Mouse (Mus musculus): ENCODE data around the gene Tmprss6. TPM values are rescaled to one million over a fixed set of nuclear protein-coding genes. Genes with fewer than 3 reads are reported as not detected.
A peak's percentile ranks its signal among the peaks of the same experiment; 100 is the strongest.

Tmprss6 gene
- polyA plus RNA-seq, 1 experiment: 0.39 TPM

GRCm38 (mm10) chr15:78470495-78471276 lies 2.3 kb upstream of the Tmprss6 start:
- H3K4me3 ChIP-seq (ENCODE audit: control insufficient read depth, insufficient read depth, low read length): no peak overlapping the region
- no peaks in the 10 kb centered on the region for H3K27me3 ChIP-seq (ENCODE audit: control insufficient read depth, insufficient read depth, low read length)
- H3K4me1 ChIP-seq (replicated peaks; ENCODE audit: control insufficient read depth, insufficient read depth, low read length): peaks cover 11% of the 10 kb centered on the region
- no peaks in the 10 kb centered on the region for H3K36me3 ChIP-seq (ENCODE audit: control insufficient read depth, insufficient read depth, low read length)
- WGBS: 94% methylated on average over 4 of the region's 4 CpGs
- H3K27ac ChIP-seq (ENCODE audit: control insufficient read depth, insufficient read depth, low read length): no peak overlapping the region
- TF ChIP-seq POLR2A (IDR thresholded peaks at IDR 0.05; ENCODE audit: control insufficient read depth, extremely low read depth, insufficient read depth, low read length, poor library complexity) (no peak), CTCF (IDR thresholded peaks at IDR 0.05; ENCODE audit: borderline replicate concordance, control insufficient read depth, extremely low read depth, insufficient read depth, low read length, poor library complexity) (no peak)
- no peak for DNase-seq

- H3K4me3 ChIP-seq (ENCODE audit: control insufficient read depth, insufficient read depth, low read length): no peak overlapping the region
- WGBS: 97% methylated on average over 7 of the region's 7 CpGs
- no peak overlapping the region for H3K27ac ChIP-seq (ENCODE audit: control insufficient read depth, insufficient read depth, low read length)
Observed at GRCm38 (mm10) chr15:78467570-78467969, 864 bp downstream of the Tmprss6 start.

GRCm38 (mm10) chr15:78466809-78467208 lies 1.6 kb downstream of the Tmprss6 start:
- Histone ChIP-seq H3K4me1 (replicated peaks; ENCODE audit: control insufficient read depth, insufficient read depth, low read length) (peaks cover 2% of the 10 kb centered on the region), H3K27me3 (ENCODE audit: control insufficient read depth, insufficient read depth, low read length) (no peaks in the 10 kb centered on the region), H3K36me3 (ENCODE audit: control insufficient read depth, insufficient read depth, low read length) (no peaks in the 10 kb centered on the region), H3K27ac (ENCODE audit: control insufficient read depth, insufficient read depth, low read length) (no peak overlapping the region), H3K4me3 (ENCODE audit: control insufficient read depth, insufficient read depth, low read length) (no peak overlapping the region)
- no peak for TF ChIP-seq POLR2A (IDR thresholded peaks at IDR 0.05; ENCODE audit: control insufficient read depth, extremely low read depth, insufficient read depth, low read length, poor library complexity)
- TF ChIP-seq CTCF (IDR thresholded peaks at IDR 0.05; ENCODE audit: borderline replicate concordance, control insufficient read depth, extremely low read depth, insufficient read depth, low read length, poor library complexity): no peak
- no peak for DNase-seq
- 55% methylated on average over 6 of the region's 6 CpGs for WGBS

More at GRCm38 (mm10) chr15:78467570-78467969, 864 bp downstream of the Tmprss6 start:
- Histone ChIP-seq H3K36me3 (ENCODE audit: control insufficient read depth, insufficient read depth, low read length) (no peaks in the 10 kb centered on the region), H3K27me3 (ENCODE audit: control insufficient read depth, insufficient read depth, low read length) (no peaks in the 10 kb centered on the region), H3K4me1 (replicated peaks; ENCODE audit: control insufficient read depth, insufficient read depth, low read length) (peaks cover 2% of the 10 kb centered on the region)
- no peak for DNase-seq
- no peak for TF ChIP-seq CTCF (IDR thresholded peaks at IDR 0.05; ENCODE audit: borderline replicate concordance, control insufficient read depth, extremely low read depth, insufficient read depth, low read length, poor library complexity)
- no peak for TF ChIP-seq POLR2A (IDR thresholded peaks at IDR 0.05; ENCODE audit: control insufficient read depth, extremely low read depth, insufficient read depth, low read length, poor library complexity)

- no peaks in the 10 kb centered on the region for H3K27me3 ChIP-seq (ENCODE audit: control insufficient read depth, insufficient read depth, low read length)
- peaks cover 2% of the 10 kb centered on the region for H3K4me1 ChIP-seq (replicated peaks; ENCODE audit: control insufficient read depth, insufficient read depth, low read length)
- DNase-seq: peak; percentile 36
- TF ChIP-seq CTCF (IDR thresholded peaks at IDR 0.05; ENCODE audit: borderline replicate concordance, control insufficient read depth, extremely low read depth, insufficient read depth, low read length, poor library complexity) (no peak), POLR2A (IDR thresholded peaks at IDR 0.05; ENCODE audit: control insufficient read depth, extremely low read depth, insufficient read depth, low read length, poor library complexity) (no peak)
- H3K4me3 ChIP-seq (ENCODE audit: control insufficient read depth, insufficient read depth, low read length): no peak overlapping the region
- H3K36me3 ChIP-seq (ENCODE audit: control insufficient read depth, insufficient read depth, low read length): no peaks in the 10 kb centered on the region
- 0% methylated on average over 2 of the region's 2 CpGs for WGBS
- H3K27ac ChIP-seq (ENCODE audit: control insufficient read depth, insufficient read depth, low read length): no peak overlapping the region
Observed at GRCm38 (mm10) chr15:78462981-78463380, 5.5 kb downstream of the Tmprss6 start.

- no peak overlapping the region for H3K27ac ChIP-seq (ENCODE audit: control insufficient read depth, insufficient read depth, low read length)
- 80% methylated on average over 10 of the region's 10 CpGs for WGBS
- H3K27me3 ChIP-seq (ENCODE audit: control insufficient read depth, insufficient read depth, low read length): no peaks in the 10 kb centered on the region
- peaks cover 8% of the 10 kb centered on the region for H3K4me1 ChIP-seq (replicated peaks; ENCODE audit: control insufficient read depth, insufficient read depth, low read length)
- H3K36me3 ChIP-seq (ENCODE audit: control insufficient read depth, insufficient read depth, low read length): no peaks in the 10 kb centered on the region
- no peak overlapping the region for H3K4me3 ChIP-seq (ENCODE audit: control insufficient read depth, insufficient read depth, low read length)
- TF ChIP-seq POLR2A (IDR thresholded peaks at IDR 0.05; ENCODE audit: control insufficient read depth, extremely low read depth, insufficient read depth, low read length, poor library complexity) (no peak), CTCF (IDR thresholded peaks at IDR 0.05; ENCODE audit: borderline replicate concordance, control insufficient read depth, extremely low read depth, insufficient read depth, low read length, poor library complexity) (no peak)
- no peak for DNase-seq
Observed at GRCm38 (mm10) chr15:78457193-78457592, 11.2 kb downstream of the Tmprss6 start.

GRCm38 (mm10) chr15:78456051-78456450 lies 12.4 kb downstream of the Tmprss6 start:
- TF ChIP-seq CTCF (IDR thresholded peaks at IDR 0.05; ENCODE audit: borderline replicate concordance, control insufficient read depth, extremely low read depth, insufficient read depth, low read length, poor library complexity): no peak
- no peak for TF ChIP-seq POLR2A (IDR thresholded peaks at IDR 0.05; ENCODE audit: control insufficient read depth, extremely low read depth, insufficient read depth, low read length, poor library complexity)
- WGBS: 92% methylated on average over 7 of the region's 7 CpGs
- DNase-seq: no peak
- H3K27ac ChIP-seq (ENCODE audit: control insufficient read depth, insufficient read depth, low read length): no peak overlapping the region
- peaks cover 8% of the 10 kb centered on the region for H3K4me1 ChIP-seq (replicated peaks; ENCODE audit: control insufficient read depth, insufficient read depth, low read length)
- no peak overlapping the region for H3K4me3 ChIP-seq (ENCODE audit: control insufficient read depth, insufficient read depth, low read length)
- no peaks in the 10 kb centered on the region for H3K27me3 ChIP-seq (ENCODE audit: control insufficient read depth, insufficient read depth, low read length)
- H3K36me3 ChIP-seq (ENCODE audit: control insufficient read depth, insufficient read depth, low read length): no peaks in the 10 kb centered on the region
